Comparison of ENCODE assay signal across 8 mouse cellular contexts in the genomic region with DNA sequence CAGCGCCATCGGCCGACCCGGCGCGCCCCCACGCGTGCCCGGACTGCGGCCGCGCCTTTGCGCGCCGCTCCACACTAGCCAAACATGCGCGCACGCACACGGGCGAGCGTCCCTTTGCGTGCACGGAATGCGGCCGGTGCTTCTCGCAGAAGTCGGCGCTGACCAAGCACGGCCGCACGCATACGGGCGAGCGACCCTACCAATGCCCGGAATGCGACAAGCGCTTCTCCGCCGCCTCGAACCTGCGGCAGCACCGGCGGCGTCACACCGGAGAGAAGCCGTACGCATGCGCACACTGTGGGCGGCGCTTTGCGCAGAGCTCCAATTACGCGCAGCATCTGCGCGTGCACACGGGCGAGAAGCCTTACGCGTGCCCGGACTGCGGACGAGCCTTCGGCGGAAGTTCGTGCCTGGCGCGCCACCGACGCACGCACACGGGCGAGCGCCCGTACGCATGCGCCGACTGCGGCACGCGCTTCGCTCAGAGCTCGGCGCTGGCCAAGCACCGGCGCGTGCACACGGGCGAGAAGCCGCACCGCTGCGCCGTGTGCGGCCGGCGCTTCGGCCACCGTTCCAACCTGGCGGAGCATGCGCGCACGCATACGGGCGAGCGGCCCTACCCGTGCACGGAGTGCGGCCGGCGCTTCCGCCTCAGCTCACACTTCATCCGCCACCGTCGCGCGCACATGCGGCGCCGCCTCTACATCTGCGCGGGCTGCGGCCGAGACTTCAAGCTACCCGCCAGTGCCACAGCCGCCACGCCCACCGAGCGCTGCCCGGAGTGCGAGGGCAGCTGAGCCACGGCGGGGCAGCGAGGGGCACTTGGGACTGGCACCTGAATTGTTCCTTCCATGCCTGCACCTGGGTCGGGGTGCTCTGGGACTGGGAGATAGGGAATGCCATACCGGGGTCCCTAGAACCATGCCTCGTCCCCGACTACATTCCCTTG. TPM values are rescaled to one million over a fixed set of nuclear protein-coding genes. Genes with fewer than 3 reads are reported as not detected.
A peak's percentile ranks its signal among the peaks of the same experiment; 100 is the strongest.
DNase-seq lines count a peak whose midpoint lies in the region; ATAC-seq lines count a peak whose summit lies in the region.

No protein-coding gene starts in this region.

- H3K4me3 ChIP-seq in intestine, embryonic 15.5 days (replicated peaks), result peak overlapping the region; percentile 61

- under 1% methylated on average over 136 of the region's 136 CpGs for WGBS in intestine, embryonic 15.5 days

- peak; percentile 95 for ATAC-seq in intestine, embryonic 15.5 days

- H3K27me3 ChIP-seq in intestine, embryonic 15.5 days (replicated peaks), result no peaks in the 10 kb centered on the region

- H3K9ac ChIP-seq in intestine, embryonic 15.5 days, result peak overlapping the region; percentile 75

- intact Hi-C loops in gastrocnemius, postnatal 36 days (cut with DNase I), result no loop called here
- intact Hi-C loops in left cerebral cortex, postnatal 25 days (cut with DNase I), result no loop called here

- peaks cover 18% of the 10 kb centered on the region for H3K36me3 ChIP-seq in intestine, embryonic 15.5 days

- no peaks in the 10 kb centered on the region for H3K9me3 ChIP-seq in intestine, embryonic 15.5 days

- H3K4me1 ChIP-seq in intestine, embryonic 15.5 days (replicated peaks), result peaks cover 13% of the 10 kb centered on the region

- peak; percentile 93 for DNase-seq in adrenal gland, adult 8-10 months
- peak; percentile 96 for DNase-seq in embryo, embryonic 11.5 days (ENCODE audit: low read depth, low spot score)
- peak; percentile 91 for DNase-seq in gastrocnemius, postnatal 36 days
- peak; percentile 95 to 97 for DNase-seq in left cerebral cortex, postnatal 25 days (ENCODE audit: low spot score in 2 of 2)
- DNase-seq in mesoderm, embryonic 11.5 days (ENCODE audit: low read depth, low spot score), result peak; percentile 99
- peak; percentile 96 for DNase-seq in right cerebral cortex, postnatal 25 days
- DNase-seq in urinary bladder, postnatal 36 days (ENCODE audit: low spot score in 2 of 2), result peak; percentile 90 to 94

- peak overlapping the region; percentile 94 for H3K27ac ChIP-seq in intestine, embryonic 15.5 days

- H3K4me2 ChIP-seq in intestine, embryonic 15.5 days (replicated peaks), result peak overlapping the region; percentile 96

RNA-seq across cellular contexts. Expression of gene Dctpp1, which starts 6.4 kb away (rescaled TPM):
- 10 to 100 TPM; 28.2 to 36.5 (median 31.6) TPM for total RNA-seq in adrenal gland, adult 8-10 months (2022)
- total RNA-seq in gastrocnemius, postnatal 36 days (2021), result 10 to 100 TPM; 26.8 to 29.1 TPM
- 216 and 219 TPM in 2 replicates for polyA plus RNA-seq in intestine, embryonic 15.5 days (2015; fragmentation: Nextera tagmentation; extraction: Ambion mirVana)
- total RNA-seq in left cerebral cortex, postnatal 25 days (2021), result 10 to 100 TPM; 30.6 to 31.0 TPM

RNA-seq across cellular contexts. Expression of gene Zfp771, which starts 10.0 kb away (rescaled TPM):
- total RNA-seq in adrenal gland, adult 8-10 months (2022), result 10 to 100 TPM; 32.9 to 46.1 (median 39.7) TPM
- 10 to 100 TPM; 16.4 to 16.8 TPM for total RNA-seq in gastrocnemius, postnatal 36 days (2021)
- polyA plus RNA-seq in intestine, embryonic 15.5 days (2015; fragmentation: Nextera tagmentation; extraction: Ambion mirVana), result 41.0 and 44.5 TPM in 2 replicates
- 10 to 100 TPM; 55.3 to 55.5 TPM for total RNA-seq in left cerebral cortex, postnatal 25 days (2021)

RNA-seq across cellular contexts. Expression of gene Sephs2, which starts 19.8 kb away (rescaled TPM):
- total RNA-seq in adrenal gland, adult 8-10 months (2022), result 100 to 1,000 TPM in 1 of 4 experiments, 10 to 100 TPM in 3; 44.5 to 105 (median 76.5) TPM
- 10 to 100 TPM; 28.5 to 30.0 TPM for total RNA-seq in gastrocnemius, postnatal 36 days (2021)
- 205 and 233 TPM in 2 replicates for polyA plus RNA-seq in intestine, embryonic 15.5 days (2015; fragmentation: Nextera tagmentation; extraction: Ambion mirVana)
- 10 to 100 TPM; 40.5 to 41.3 TPM for total RNA-seq in left cerebral cortex, postnatal 25 days (2021)

RNA-seq across cellular contexts. Expression of gene Sept1, which starts 21.2 kb away (rescaled TPM):
- 10 to 100 TPM in 2 of 4 experiments, 1 to 10 TPM in 2; 9.1 to 11.2 (median 10.3) TPM for total RNA-seq in adrenal gland, adult 8-10 months (2022)
- 1 to 10 TPM; 1.4 to 2.4 TPM for total RNA-seq in gastrocnemius, postnatal 36 days (2021)
- polyA plus RNA-seq in intestine, embryonic 15.5 days (2015; fragmentation: Nextera tagmentation; extraction: Ambion mirVana), result 13.8 and 16.0 TPM in 2 replicates
- 1 to 10 TPM; 3.4 to 3.6 TPM for total RNA-seq in left cerebral cortex, postnatal 25 days (2021)

RNA-seq across cellular contexts. Expression of gene Zfp553, which starts 21.2 kb away (rescaled TPM):
- 10 to 100 TPM; 11.6 to 19.5 (median 15.0) TPM for total RNA-seq in adrenal gland, adult 8-10 months (2022)
- total RNA-seq in gastrocnemius, postnatal 36 days (2021), result 1 to 10 TPM; 3.6 to 4.2 TPM
- 24.7 and 27.5 TPM in 2 replicates for polyA plus RNA-seq in intestine, embryonic 15.5 days (2015; fragmentation: Nextera tagmentation; extraction: Ambion mirVana)
- 10 to 100 TPM; 16.9 to 18.6 TPM for total RNA-seq in left cerebral cortex, postnatal 25 days (2021)

Comparison
In these comparisons a context has a peak if more than half of its experiments do, and no peak if none do; other contexts are left out.
1. Peak in every context shown above with its lines: DNase-seq, ATAC-seq, H3K4me3 ChIP-seq and H3K27ac ChIP-seq.